Mouse (Mus musculus) urinary bladder, adult 18-20 months (tissue): ENCODE results near the gene Ihh.

Experiments used
- DNase-seq, 2 experiments: peaks; one replicate each; pipeline ENCODE4 v3.0.0; 2022; ENCODE audit warnings: low spot score in 2 of 2, mixed read lengths in 2 of 2

Ihh gene

DNA sequence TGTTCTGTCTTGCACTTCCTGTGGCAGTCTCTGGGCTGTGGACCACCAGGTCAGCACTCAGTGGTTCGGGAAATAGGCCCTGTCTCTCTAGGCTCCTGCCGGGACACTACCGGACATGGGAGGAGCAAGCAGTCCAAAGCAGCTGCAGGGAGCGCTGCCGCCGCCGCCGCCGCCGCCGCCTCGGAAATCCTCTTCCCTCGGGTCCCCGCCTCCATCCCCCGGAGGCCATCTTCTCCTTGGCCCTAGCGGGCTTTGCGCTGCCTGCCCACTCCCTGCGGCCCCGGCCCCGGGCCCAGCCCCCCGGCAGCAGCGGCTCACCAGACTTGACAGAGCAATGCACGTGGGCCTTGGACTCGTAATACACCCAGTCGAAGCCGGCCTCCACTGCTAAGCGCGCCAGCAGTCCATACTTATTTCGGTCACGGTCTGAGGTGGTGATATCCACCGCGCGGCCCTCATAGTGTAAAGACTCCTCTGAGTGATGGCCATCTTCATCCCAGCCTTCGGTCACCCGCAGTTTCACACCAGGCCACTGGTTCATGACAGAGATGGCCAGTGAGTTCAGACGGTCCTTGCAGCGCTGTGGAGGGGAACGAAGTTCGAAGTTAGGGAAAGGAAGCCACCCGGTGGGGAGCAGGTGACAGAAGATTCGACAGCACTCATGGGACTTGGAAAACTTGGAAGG lies 3.3 kb downstream of the Ihh start:
- no peak for DNase-seq

GRCm38 (mm10) chr1:74941651-74942360 lies 9.7 kb downstream of the Ihh start:
- no peak for DNase-seq

GRCm38 (mm10) chr1:74939762-74940161 lies 11.7 kb downstream of the Ihh start:
- no peak for DNase-seq

DNA sequence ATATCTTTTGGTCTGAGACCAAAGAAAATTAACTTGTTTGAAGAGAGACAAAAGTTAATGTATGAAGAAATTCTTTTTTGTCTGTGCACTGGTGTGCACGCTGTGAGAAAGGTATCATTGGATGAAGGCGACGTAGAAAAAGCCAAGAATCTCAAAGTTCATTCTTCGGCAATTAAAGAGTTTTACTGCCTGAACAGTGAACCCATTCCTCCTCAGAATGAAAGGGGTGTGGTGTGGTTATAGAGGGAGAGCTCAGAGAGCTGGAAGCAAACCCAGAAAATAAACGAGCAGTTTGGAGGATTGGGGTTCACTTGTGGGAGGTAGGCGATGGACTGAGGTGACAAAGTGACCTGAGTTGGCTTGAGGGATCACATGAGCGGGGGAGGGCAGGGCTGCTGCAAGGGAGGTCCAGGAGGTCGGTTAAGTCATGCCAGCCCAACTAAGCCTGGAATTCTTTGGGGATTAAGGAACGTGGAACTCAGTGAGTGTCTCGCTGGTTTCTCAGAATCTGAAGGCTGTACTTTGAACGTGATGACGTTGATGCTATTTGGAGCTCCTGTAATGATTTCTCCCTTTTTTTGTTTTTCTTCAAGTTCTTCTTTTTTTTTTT lies 15.1 kb downstream of the Ihh start:
- no peak for DNase-seq

- no peak for DNase-seq
Observed at GRCm38 (mm10) chr1:74935402-74935801, 16.1 kb downstream of the Ihh start, which contains the start of gene Cfap65. Gene Cfap65, minus strand, starts transcription at chr1:74935599.

GRCm38 (mm10) chr1:74927621-74928296 lies 23.7 kb downstream of the Ihh start:
- DNase-seq: no peak

GRCm38 (mm10) chr1:74926721-74927120 lies 24.8 kb downstream of the Ihh start:
- DNase-seq: peak in 1 of 2 experiments; percentile 33

- DNase-seq: no peak
Observed at GRCm38 (mm10) chr1:74924464-74924863, 27.0 kb downstream of the Ihh start.

DNA sequence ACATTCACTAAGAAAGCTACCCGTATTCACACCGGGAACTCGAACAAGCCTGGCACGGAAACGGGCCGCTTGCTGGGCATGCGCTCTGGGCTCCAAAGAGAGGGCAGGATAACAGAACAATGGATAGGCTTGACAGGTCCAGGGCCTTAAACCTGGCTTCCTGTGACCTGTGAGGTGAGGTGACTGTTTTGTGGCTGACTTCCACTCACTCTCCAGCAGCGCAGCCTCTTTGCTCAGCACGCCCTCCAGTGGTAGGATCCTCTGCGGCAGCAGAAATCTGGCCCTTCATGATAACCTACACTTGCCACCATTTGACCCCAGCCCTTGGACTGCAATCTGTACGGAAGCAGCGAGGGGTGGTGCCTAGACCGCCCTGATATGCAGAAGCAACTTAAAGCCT lies 35.8 kb downstream of the Ihh start:
- no peak for DNase-seq

- DNase-seq: no peak
Observed at GRCm38 (mm10) chr1:74902191-74902590, 49.3 kb downstream of the Ihh start.

DNA sequence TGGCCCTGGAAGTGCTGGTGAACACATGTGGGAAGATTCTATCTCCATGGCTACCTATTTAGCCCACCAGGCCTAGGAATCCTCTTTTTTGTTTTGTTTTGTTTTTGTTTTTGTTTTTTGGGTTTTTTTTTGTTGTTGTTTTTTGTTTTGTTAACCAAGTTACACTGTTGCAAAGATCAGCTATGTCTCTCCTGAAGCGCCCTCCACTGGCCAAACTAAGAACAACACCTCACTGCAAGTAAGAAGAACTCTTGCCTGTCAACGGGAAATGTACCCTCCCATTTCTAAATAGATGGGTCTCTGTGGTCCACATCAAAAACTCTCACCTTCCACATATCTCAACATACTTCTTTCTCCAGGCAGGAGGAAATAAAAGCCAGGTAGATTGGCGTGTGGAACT lies 49.8 kb downstream of the Ihh start:
- DNase-seq: peak in 1 of 2 experiments; percentile 33

DNA sequence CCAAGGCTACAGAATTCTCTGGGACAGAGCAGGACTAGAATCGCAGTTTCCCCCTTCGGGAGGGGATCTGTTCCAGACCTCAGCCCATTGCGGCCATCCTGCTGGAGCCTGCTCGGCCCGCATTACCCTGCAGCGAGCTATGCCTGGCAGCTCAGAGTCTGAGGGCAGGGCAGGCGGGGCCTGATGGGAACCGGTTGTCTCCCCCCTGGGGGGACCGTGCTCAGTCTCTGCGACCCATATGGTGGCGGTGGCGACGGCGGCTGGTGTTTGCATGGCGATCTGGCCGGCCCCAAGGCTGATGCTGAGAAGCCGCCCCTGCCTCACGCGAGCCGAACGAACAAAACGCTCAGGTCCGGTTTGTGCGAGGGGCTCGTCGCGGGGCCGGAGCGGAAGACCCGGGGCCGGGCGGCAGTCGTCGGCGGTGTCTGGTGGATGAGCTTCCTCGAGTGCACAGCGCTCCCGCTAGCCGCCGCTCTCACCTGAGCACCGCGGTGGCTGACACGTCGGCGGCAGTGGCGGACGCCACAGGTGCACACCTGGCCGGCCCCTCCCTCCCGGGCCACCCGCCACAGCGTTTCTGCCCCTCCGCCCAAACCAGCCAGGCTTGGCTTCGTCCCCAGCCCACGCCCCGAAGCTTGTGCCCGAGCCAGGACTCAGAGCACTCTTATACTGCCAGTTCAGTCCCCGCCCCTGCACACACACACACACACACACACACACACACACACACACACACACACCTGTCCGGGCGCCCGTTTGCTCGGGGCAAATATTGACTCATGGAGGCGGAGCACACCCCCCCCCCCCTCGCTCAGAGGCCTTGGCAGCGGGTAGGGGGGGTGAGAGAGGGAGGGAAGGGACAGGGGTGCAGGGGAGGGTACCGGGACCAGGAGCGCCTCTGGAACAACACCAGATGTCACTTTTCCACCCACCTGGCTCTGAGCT lies 50.9 kb downstream of the Ihh start:
- peak; percentile 58 to 74 for DNase-seq

- DNase-seq: no peak
Observed at GRCm38 (mm10) chr1:74898656-74899431, 52.6 kb downstream of the Ihh start.

- DNase-seq: no peak
Observed at GRCm38 (mm10) chr1:74897976-74898375, 53.5 kb downstream of the Ihh start.
